Mouse (Mus musculus) neural tube, embryonic 13.5 days (tissue): Measurements from ENCODE around the gene Arl15. TPM values are rescaled to one million over a fixed set of nuclear protein-coding genes. Genes with fewer than 3 reads are reported as not detected.
"Not testable (repeated sequence)": the region's sequence is repeated elsewhere in the genome, so short reads cannot be mapped to it uniquely, and the experiment has no call there.

ENCODE experiments used
- ATAC-seq: fragments of 200-750 bp; cut with Nextera tagmentation; 2 replicates; pipeline ENCODE4 v1.8.0; 2017; ENCODE audit warnings: low read depth, mild to moderate bottlenecking, moderate TSS enrichment, moderate library complexity
- H3K27ac ChIP-seq: fragments of 300-500 bp; sonication (generic); replicated peaks from 2 replicates; pipeline ENCODE4 v1.5.1; 2015; ENCODE audit warnings: moderate library complexity, mild to moderate bottlenecking, inconsistent platforms
- H3K27me3 ChIP-seq: fragments of 300-500 bp; sonication (generic); 2 replicates; pipeline ENCODE4 v1.6.1; 2015; ENCODE audit warnings: mild to moderate bottlenecking, inconsistent platforms
- H3K36me3 ChIP-seq: fragments of 300-500 bp; sonication (generic); 2 replicates; pipeline ENCODE4 v1.6.1; 2015; ENCODE audit warnings: mild to moderate bottlenecking, inconsistent platforms
- H3K4me1 ChIP-seq: fragments of 300-500 bp; sonication (generic); replicated peaks from 2 replicates; pipeline ENCODE4 v1.6.1; 2015; ENCODE audit warnings: inconsistent platforms
- H3K4me2 ChIP-seq: fragments of 300-500 bp; sonication (generic); 2 replicates; pipeline ENCODE4 v1.6.1; 2015; ENCODE audit warnings: inconsistent platforms, mild to moderate bottlenecking, moderate library complexity
- H3K4me3 ChIP-seq: fragments of 300-500 bp; sonication (generic); 2 replicates; pipeline ENCODE4 v1.5.1; 2015; ENCODE audit warnings: mild to moderate bottlenecking, inconsistent platforms
- H3K9ac ChIP-seq: fragments of 300-500 bp; sonication (generic); 2 replicates; pipeline ENCODE4 v1.6.1; 2015; ENCODE audit warnings: moderate library complexity, mild to moderate bottlenecking, inconsistent platforms
- H3K9me3 ChIP-seq: fragments of 300-500 bp; sonication (generic); 2 replicates; pipeline ENCODE4 v1.6.1; 2016; ENCODE audit warnings: inconsistent platforms
- WGBS: fragments of 180-500 bp; shearing (Covaris S2); methylation state at CpG from one replicate; pipeline ENCODE4 v1.1.7; 2015; 5-methylcytosine and 5-hydroxymethylcytosine counted together
- polyA plus RNA-seq: library from polyadenylated mRNA; unstranded; fragments of >200 nt; fragmentation: Nextera tagmentation; extraction: Ambion mirVana; gene quantifications from 2 replicates; pipeline ENCODE4 v1.2.1, GENCODE M21; 2015

Arl15 gene
- polyA plus RNA-seq, 1 experiment from 2014 or later: 14.8 TPM

DNA sequence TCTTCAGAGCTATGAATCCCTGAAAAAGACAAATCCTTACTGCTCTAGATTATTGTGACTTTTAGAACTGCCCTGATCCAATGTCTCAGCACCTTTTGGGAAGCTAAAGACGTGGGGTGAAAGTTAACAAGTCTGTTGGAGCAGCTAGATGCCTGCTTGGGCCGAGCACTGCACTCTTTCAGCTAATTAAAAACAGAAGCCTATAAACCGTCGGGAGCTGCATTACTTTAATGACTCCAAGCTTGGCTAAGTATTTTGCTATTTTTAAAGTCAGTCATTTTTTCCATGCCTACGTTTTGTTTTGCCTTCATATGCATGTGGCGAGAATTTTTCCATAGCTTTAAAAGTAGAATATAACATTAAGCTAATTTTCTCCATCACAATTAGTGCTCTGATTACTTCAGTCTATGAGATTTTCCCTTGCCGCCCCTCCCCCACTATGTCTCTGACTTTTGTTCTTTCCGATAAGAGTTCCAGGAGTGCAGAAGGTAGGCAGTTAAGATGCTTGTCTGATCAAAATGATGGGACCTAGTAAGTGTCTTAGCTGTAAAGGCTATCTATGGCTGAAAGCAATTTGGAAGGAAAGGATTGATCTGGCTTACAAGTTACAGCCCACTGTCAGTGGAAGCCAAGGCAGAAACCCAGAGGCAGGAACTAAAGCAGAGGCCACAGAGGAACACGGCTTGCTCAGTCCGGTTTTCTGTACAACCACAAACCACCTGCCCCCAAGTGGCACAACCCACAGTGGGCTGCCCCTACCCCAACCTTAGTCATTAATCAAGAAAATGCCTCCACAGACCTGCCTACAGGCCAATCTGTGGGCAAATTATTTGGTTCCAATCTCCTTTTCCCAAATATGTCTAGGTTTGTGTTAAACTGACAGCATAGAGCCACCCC lies 18.8 kb upstream of the Arl15 start:
- Histone ChIP-seq H3K9me3 (no peaks in the 10 kb centered on the region), H3K36me3 (no peaks in the 10 kb centered on the region), H3K4me2 (no peak overlapping the region), H3K27ac (no peak overlapping the region), H3K4me3 (no peak overlapping the region), H3K4me1 (no peaks in the 10 kb centered on the region), H3K27me3 (no peaks in the 10 kb centered on the region), H3K9ac (no peak overlapping the region)
- WGBS: 78% methylated on average over 10 of the region's 10 CpGs
- ATAC-seq: no peak

DNA sequence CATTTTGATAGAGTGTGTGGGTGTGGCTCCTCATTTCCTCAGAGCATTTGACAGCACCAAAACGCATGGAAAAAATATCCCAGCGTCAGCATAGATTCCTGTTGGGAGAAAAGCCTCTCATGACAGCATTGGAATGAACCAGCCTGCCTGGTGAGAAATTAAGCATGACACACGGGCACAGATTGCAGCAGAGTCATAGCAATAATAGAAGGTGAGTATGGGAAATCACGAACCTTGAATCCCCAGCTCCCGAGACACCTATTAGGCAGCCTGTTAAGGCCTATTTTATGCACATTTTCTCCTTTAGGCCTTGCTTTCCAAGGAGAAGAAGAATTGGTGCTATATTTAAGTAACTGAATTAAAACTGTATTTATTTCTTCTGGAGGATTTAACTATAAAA lies 8.5 kb upstream of the Arl15 start:
- H3K4me1 ChIP-seq: no peaks in the 10 kb centered on the region; the same call in 1 of the 2 replicates
- no peaks in the 10 kb centered on the region for H3K9me3 ChIP-seq
- peak; percentile 56; the same call in 1 of the 2 replicates for ATAC-seq
- no peaks in the 10 kb centered on the region for H3K27me3 ChIP-seq
- 50% methylated on average over 5 of the region's 5 CpGs for WGBS
- no peaks in the 10 kb centered on the region for H3K36me3 ChIP-seq
- H3K27ac ChIP-seq: no peak overlapping the region; the same call in 1 of the 2 replicates
- no peak overlapping the region for H3K9ac ChIP-seq
- H3K4me3 ChIP-seq: no peak overlapping the region
- no peak overlapping the region for H3K4me2 ChIP-seq

DNA sequence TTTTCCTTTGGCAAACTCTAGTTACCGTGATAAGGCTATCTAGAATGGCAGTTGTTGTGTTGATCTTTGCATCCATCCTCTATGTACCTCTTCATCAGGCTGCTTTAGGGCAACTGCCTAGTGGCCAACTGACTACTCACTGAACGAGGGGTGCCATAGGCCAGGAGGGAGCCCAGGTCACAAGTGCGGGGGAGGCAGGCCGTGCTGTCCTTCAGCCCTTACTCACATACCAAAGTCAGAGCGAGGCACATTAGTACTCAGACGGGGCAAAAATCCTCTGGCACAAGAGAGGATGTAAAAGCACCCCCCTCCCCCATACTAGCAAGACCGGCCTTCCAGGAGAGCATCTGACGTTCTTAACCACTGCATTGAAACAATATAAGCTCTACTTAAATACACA lies 7.2 kb upstream of the Arl15 start:
- no peak overlapping the region for H3K9ac ChIP-seq
- H3K36me3 ChIP-seq: no peaks in the 10 kb centered on the region
- no peaks in the 10 kb centered on the region for H3K9me3 ChIP-seq
- no peak overlapping the region for H3K4me2 ChIP-seq
- WGBS: 81% methylated on average over 8 of the region's 8 CpGs
- no peaks in the 10 kb centered on the region; the same call in 1 of the 2 replicates for H3K4me1 ChIP-seq
- no peaks in the 10 kb centered on the region for H3K27me3 ChIP-seq
- H3K4me3 ChIP-seq: no peak overlapping the region
- no peak for ATAC-seq
- no peak overlapping the region for H3K27ac ChIP-seq

DNA sequence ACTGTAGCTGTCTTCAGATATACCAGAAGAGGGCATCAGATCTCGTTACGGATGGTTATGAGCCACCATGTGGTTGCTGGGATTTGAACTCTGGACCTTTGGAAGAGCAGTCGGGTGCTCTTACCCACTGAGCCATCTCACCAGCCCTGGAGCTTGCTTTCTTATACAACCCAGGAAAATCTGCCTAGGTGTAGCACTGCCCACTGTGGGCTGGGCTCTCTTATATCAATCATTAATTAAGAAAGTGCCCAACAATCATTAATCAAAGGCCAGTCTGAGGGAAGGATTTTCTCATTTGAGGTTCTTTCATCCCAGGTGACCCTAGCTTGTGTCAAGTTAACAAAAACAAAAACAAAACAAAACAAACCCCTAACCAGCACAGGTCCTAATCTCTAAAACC lies 4.3 kb upstream of the Arl15 start:
- H3K9ac ChIP-seq, H3K4me2 ChIP-seq, H3K4me3 ChIP-seq, H3K36me3 ChIP-seq, H3K27ac ChIP-seq, ATAC-seq, H3K4me1 ChIP-seq, H3K27me3 ChIP-seq, H3K9me3 ChIP-seq: not testable (repeated sequence)
- WGBS: 85% methylated on average over 3 of the region's 3 CpGs

DNA sequence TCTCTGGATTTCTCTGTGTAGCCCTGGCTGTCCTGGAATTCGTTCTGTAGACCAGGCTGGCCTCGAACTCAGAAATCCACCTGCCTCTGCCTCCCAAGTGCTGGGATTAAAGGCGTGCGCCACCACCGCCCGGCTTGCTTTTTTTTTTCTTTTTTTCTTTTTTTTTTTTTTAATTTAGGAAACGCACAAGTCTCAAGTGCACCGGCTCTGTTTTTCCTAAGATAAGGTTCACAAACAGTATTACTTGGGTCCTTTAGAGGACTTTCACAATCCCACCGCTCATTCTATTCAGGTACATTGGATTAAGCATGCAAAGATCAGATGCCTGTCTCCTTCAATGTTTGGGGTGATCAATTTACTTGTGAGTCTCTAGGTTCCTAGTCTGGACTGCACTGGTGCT lies 668 bp upstream of the Arl15 start:
- ATAC-seq: no peak
- Histone ChIP-seq H3K4me2 (peak overlapping the region; percentile 57), H3K27ac (peak overlapping the region; percentile 90), H3K4me3 (peak overlapping the region; percentile 70), H3K36me3 (no peaks in the 10 kb centered on the region), H3K27me3 (no peaks in the 10 kb centered on the region), H3K4me1 (peaks cover 24% of the 10 kb centered on the region), H3K9me3 (no peaks in the 10 kb centered on the region), H3K9ac (peak overlapping the region; percentile 83)
- WGBS: 75% methylated on average over 9 of the region's 9 CpGs

DNA sequence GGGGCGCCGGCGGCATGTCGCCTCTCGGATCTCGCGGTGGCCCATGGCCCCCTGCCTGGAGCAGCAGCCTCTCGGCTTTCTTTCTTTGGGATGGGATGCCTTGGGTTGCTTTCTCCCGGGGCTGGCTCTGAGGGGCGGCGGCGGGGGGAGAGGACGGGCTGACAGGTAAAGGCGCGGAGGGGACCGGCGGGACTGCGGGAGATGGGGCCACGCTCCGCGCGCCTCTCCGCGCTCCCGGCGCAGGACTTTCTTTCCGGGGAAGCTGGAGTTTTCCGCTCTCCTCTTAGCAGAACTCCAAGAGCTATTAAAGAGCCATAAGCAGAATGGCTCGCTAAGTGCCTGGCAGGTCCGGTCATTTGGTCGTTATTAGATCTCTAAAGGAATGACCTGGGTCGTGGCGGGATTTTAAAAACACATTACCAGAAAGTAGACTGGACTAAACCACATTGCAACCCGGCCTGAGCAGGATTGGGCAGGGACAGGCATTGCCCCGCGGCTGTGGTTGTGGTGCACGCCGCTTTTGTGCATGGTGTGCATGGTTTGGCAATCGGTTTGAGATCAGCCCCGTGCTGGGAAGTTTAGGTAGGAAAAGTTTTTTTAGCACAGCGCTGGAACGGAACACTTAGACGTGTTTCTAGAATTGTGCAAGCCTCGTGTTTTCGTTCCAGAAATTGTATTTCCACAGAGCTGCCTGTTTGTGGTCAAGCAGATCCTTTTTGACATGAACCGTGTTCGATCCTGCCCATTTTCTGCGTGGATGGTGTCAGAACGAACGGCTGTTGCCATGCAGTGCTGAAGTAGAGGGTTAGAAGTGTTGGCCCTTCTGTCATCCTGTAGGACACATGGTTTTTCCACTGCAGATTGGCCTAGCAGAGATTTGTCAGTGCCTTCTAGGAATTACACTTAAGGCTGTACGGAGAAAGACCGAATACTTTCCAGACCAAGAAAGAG lies 675 bp downstream of the Arl15 start:
- no peaks in the 10 kb centered on the region for H3K27me3 ChIP-seq
- H3K4me1 ChIP-seq: peaks cover 24% of the 10 kb centered on the region
- no peaks in the 10 kb centered on the region for H3K36me3 ChIP-seq
- no peaks in the 10 kb centered on the region for H3K9me3 ChIP-seq
- 2% methylated on average over 51 of the region's 52 CpGs for WGBS
- peak overlapping the region; percentile 72 for H3K4me2 ChIP-seq
- H3K27ac ChIP-seq: peak overlapping the region; percentile 93
- peak overlapping the region; percentile 70 for H3K4me3 ChIP-seq
- H3K9ac ChIP-seq: peak overlapping the region; percentile 93
- peak; percentile 66 for ATAC-seq

GRCm38 (mm10) chr13:113797378-113797777 lies 3.1 kb downstream of the Arl15 start:
- H3K9ac ChIP-seq: 0 out of 2 replicates have a peak overlapping the region, but pooled peaks have one; percentile 38
- no peaks in the 10 kb centered on the region for H3K27me3 ChIP-seq
- 92% methylated on average over 6 of the region's 6 CpGs for WGBS
- H3K4me1 ChIP-seq: peaks cover 24% of the 10 kb centered on the region
- no peak for ATAC-seq
- no peak overlapping the region for H3K4me3 ChIP-seq
- no peak overlapping the region for H3K27ac ChIP-seq
- peak overlapping the region; percentile 72; the same call in 1 of the 2 replicates for H3K4me2 ChIP-seq
- no peaks in the 10 kb centered on the region for H3K36me3 ChIP-seq
- H3K9me3 ChIP-seq: no peaks in the 10 kb centered on the region

DNA sequence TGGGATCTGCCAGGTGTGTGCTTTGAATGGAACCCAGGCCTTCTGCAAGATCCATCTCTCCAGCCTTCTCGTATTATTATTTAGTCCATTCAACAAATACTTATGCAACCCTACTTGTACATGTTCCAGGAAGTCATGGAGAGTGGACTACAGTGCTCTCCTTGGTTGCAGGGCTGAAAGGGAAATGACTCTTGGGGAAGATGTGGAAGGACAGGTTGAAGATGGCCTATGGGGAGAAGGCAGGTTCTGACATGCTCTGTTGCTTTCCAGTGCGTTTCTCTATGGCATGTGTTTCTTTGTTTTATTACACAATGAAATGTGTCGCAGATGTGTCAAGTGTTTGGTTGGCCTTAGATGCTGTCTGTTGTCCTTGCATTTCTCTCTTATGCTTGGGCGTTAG lies 5.1 kb downstream of the Arl15 start:
- H3K4me2 ChIP-seq: no peak overlapping the region
- H3K9me3 ChIP-seq: no peaks in the 10 kb centered on the region
- no peaks in the 10 kb centered on the region for H3K36me3 ChIP-seq
- peaks cover 24% of the 10 kb centered on the region for H3K4me1 ChIP-seq
- H3K27ac ChIP-seq: no peak overlapping the region
- no peak overlapping the region for H3K4me3 ChIP-seq
- WGBS: 87% methylated on average over 4 of the region's 4 CpGs
- no peaks in the 10 kb centered on the region for H3K27me3 ChIP-seq
- no peak overlapping the region for H3K9ac ChIP-seq
- ATAC-seq: no peak

- no peak for ATAC-seq
- Histone ChIP-seq H3K27ac (no peak overlapping the region), H3K4me2 (no peak overlapping the region), H3K9me3 (no peaks in the 10 kb centered on the region), H3K9ac (no peak overlapping the region), H3K27me3 (no peaks in the 10 kb centered on the region), H3K4me1 (peaks cover 22% of the 10 kb centered on the region), H3K4me3 (no peak overlapping the region), H3K36me3 (no peaks in the 10 kb centered on the region)
- 94% methylated on average over 4 of the region's 4 CpGs for WGBS
These were observed 5.9 kb downstream of the Arl15 start for GRCm38 (mm10) chr13:113800246-113800645.

GRCm38 (mm10) chr13:113802571-113802970 lies 8.3 kb downstream of the Arl15 start:
- H3K9me3 ChIP-seq: no peaks in the 10 kb centered on the region
- no peak overlapping the region for H3K4me2 ChIP-seq
- 91% methylated on average over 9 of the region's 9 CpGs for WGBS
- H3K27me3 ChIP-seq: no peaks in the 10 kb centered on the region
- ATAC-seq: no peak
- no peak overlapping the region for H3K4me3 ChIP-seq
- H3K4me1 ChIP-seq: no peaks in the 10 kb centered on the region
- no peak overlapping the region for H3K27ac ChIP-seq
- H3K36me3 ChIP-seq: no peaks in the 10 kb centered on the region
- H3K9ac ChIP-seq: no peak overlapping the region

DNA sequence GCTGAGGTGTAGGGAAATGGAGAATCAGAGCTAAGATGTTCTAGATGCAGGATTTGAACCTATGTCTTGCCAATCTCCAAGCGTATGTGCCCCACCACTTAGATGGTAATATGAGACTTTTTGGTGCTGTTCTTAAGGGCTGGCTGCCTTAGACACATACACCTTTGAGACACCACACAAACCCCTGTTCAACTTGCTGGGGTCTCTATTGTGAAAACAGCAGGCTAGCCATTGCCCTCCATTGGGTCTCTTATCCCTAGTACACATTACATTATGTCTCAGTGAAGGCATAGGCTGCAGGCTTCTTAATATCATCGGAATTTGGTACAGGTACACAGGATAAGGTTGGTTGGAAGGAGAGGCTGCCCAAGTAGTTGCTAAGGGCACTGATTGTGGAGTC lies 16.8 kb downstream of the Arl15 start:
- H3K27ac ChIP-seq: no peak overlapping the region
- 100% methylated on average over 2 of the region's 2 CpGs for WGBS
- no peak overlapping the region for H3K4me3 ChIP-seq
- no peaks in the 10 kb centered on the region for H3K36me3 ChIP-seq
- no peaks in the 10 kb centered on the region for H3K27me3 ChIP-seq
- H3K9ac ChIP-seq: no peak overlapping the region
- peaks cover 30% of the 10 kb centered on the region for H3K4me1 ChIP-seq
- H3K9me3 ChIP-seq: no peaks in the 10 kb centered on the region
- H3K4me2 ChIP-seq: no peak overlapping the region
- no peak for ATAC-seq
